Mouse (Mus musculus) bone marrow macrophage, adult 2 months (primary cell): ENCODE measurements around the gene Ngfr.

ENCODE experiments used
- CTCF ChIP-seq: IDR thresholded peaks from 2 replicates; pipeline ENCODE4 v1.5.1; 2012; ENCODE audit warnings: low read depth, mild to moderate bottlenecking, low read length, moderate library complexity
- POLR2A ChIP-seq: IDR thresholded peaks from 2 replicates; pipeline ENCODE4 v1.6.1; 2012; ENCODE audit warnings: mild to moderate bottlenecking, low read depth, low read length, borderline replicate concordance

DNA sequence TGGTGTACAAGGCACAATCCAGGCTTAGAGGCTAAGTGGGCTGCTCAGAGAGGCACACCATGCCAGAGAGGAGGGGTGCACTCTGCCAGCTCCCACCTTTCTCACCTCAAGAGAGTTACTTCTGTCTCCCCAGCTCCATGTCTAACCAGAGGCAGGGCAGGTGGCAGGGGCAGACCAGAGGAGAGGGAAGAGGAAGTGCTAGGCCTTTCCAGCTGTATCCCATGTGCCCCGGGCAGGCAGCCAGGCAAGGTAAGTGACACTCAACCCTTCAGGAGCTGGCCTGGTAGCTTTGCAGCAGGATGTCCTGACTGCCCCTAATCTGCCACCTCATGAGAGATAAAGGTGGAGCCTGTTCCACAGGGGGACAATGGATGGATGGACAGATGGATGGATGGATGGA, 5.2 kb upstream of the Ngfr start:
- TF ChIP-seq CTCF (no peak), POLR2A (no peak)
